Mouse (Mus musculus) midbrain, embryonic 16.5 days (tissue): ENCODE results near the gene Dclk1. TPM values are rescaled to one million over a fixed set of nuclear protein-coding genes. Genes with fewer than 3 reads are reported as not detected.

ENCODE experiments used
- ATAC-seq: fragments of 200-750 bp; cut with Nextera tagmentation; 2 replicates; pipeline ENCODE4 v1.8.0; 2017; ENCODE audit warnings: moderate TSS enrichment
- H3K27ac ChIP-seq: fragments of 300-500 bp; sonication (generic); 2 replicates; pipeline ENCODE4 v1.5.1; 2014; ENCODE audit warnings: mild to moderate bottlenecking, low read length, mixed read lengths
- H3K27me3 ChIP-seq: fragments of 300-500 bp; sonication (generic); 2 replicates; pipeline ENCODE4 v1.6.1; 2014; ENCODE audit warnings: low read depth, low read length, mixed read lengths; ENCODE audit not compliant: control insufficient read depth, insufficient read depth
- H3K36me3 ChIP-seq: fragments of 300-500 bp; sonication (generic); 2 replicates; pipeline ENCODE4 v1.6.1; 2014; ENCODE audit warnings: mild to moderate bottlenecking, low read length, moderate library complexity, mixed read lengths; ENCODE audit not compliant: control insufficient read depth, insufficient read depth
- H3K4me1 ChIP-seq: fragments of 300-500 bp; sonication (generic); 2 replicates; pipeline ENCODE4 v1.6.1; 2014; ENCODE audit warnings: mild to moderate bottlenecking, low read length, mixed read lengths; ENCODE audit not compliant: control insufficient read depth, insufficient read depth
- H3K4me2 ChIP-seq: fragments of 300-500 bp; sonication (generic); 2 replicates; pipeline ENCODE4 v1.6.1; 2014; ENCODE audit warnings: mild to moderate bottlenecking, low read length, mixed read lengths
- H3K4me3 ChIP-seq: fragments of 300-500 bp; sonication (generic); 2 replicates; pipeline ENCODE4 v1.5.1; 2014; ENCODE audit warnings: low read depth, mild to moderate bottlenecking, low read length, moderate library complexity, mixed read lengths
- H3K9ac ChIP-seq: fragments of 300-500 bp; sonication (generic); 2 replicates; pipeline ENCODE4 v1.6.1; 2014; ENCODE audit warnings: low read depth, low read length, mixed read lengths
- H3K9me3 ChIP-seq: fragments of 300-500 bp; sonication (generic); replicated peaks from 2 replicates; pipeline ENCODE4 v1.6.1; 2014; ENCODE audit warnings: mild to moderate bottlenecking, low read length, mixed read lengths; ENCODE audit not compliant: control insufficient read depth, poor library complexity, severe bottlenecking
- WGBS: fragments of 180-500 bp; shearing (Covaris S2); extraction: QIAGEN DNeasy Blood & Tissue Kit; methylation state at CpG from one replicate; pipeline ENCODE4 v1.1.7; 2014; 5-methylcytosine and 5-hydroxymethylcytosine counted together
- polyA plus RNA-seq: library from polyadenylated mRNA; unstranded; fragments of >200 nt; fragmentation: Nextera tagmentation; extraction: Ambion mirVana; gene quantifications from 2 replicates; pipeline ENCODE4 v1.2.1, GENCODE M21; 2015

Gene Dclk1
- polyA plus RNA-seq, 1 experiment from 2014 or later: 293 TPM

- Histone ChIP-seq H3K9me3 (no peaks in the 10 kb centered on the region), H3K36me3 (no peaks in the 10 kb centered on the region; the same call in 1 of the 2 replicates), H3K4me3 (no peak overlapping the region), H3K27me3 (no peaks in the 10 kb centered on the region), H3K27ac (no peak overlapping the region), H3K4me2 (no peak overlapping the region), H3K4me1 (peaks cover 19% of the 10 kb centered on the region), H3K9ac (no peak overlapping the region)
- no peak for ATAC-seq
- WGBS: 94% methylated on average over 6 of the region's 6 CpGs
These were observed 136.4 kb downstream of the Dclk1 start for GRCm38 (mm10) chr3:55378591-55378990.

DNA sequence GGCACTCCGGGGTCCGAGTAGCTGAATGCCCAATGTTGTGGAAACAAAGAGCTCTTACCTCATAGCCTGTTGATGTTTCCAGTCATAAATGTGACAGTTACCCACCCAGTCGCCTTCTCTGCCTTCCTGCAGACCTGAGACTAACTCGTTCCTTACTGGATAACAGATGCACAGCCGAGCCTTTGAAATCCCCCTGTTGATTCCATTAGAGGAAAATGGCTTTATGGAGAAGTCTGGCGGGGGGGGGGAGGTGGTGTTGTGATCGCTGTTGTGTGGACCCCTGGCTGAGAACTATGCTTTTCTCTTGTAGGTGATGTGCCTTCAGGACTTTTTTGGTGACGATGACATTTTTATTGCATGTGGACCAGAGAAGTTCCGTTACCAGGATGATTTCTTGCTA, 138.3 kb downstream of the Dclk1 start:
- no peak overlapping the region for H3K9ac ChIP-seq
- ATAC-seq: no peak
- H3K27ac ChIP-seq: no peak overlapping the region
- 53% methylated on average over 9 of the region's 9 CpGs for WGBS
- H3K4me3 ChIP-seq: no peak overlapping the region
- H3K4me2 ChIP-seq: no peak overlapping the region
- H3K36me3 ChIP-seq: no peaks in the 10 kb centered on the region; the same call in 1 of the 2 replicates
- no peaks in the 10 kb centered on the region for H3K27me3 ChIP-seq
- no peaks in the 10 kb centered on the region for H3K9me3 ChIP-seq
- peaks cover 2% of the 10 kb centered on the region for H3K4me1 ChIP-seq

GRCm38 (mm10) chr3:55392605-55393004, 150.4 kb downstream of the Dclk1 start:
- 81% methylated on average over 3 of the region's 3 CpGs for WGBS
- H3K36me3 ChIP-seq: no peaks in the 10 kb centered on the region
- no peak overlapping the region for H3K4me3 ChIP-seq
- H3K27me3 ChIP-seq: no peaks in the 10 kb centered on the region
- H3K4me1 ChIP-seq: peaks cover 8% of the 10 kb centered on the region
- H3K4me2 ChIP-seq: no peak overlapping the region
- H3K9me3 ChIP-seq: no peaks in the 10 kb centered on the region
- no peak overlapping the region for H3K9ac ChIP-seq
- no peak overlapping the region for H3K27ac ChIP-seq
- no peak for ATAC-seq

GRCm38 (mm10) chr3:55393549-55393948, 151.4 kb downstream of the Dclk1 start:
- H3K4me3 ChIP-seq: no peak overlapping the region
- H3K4me1 ChIP-seq: peaks cover 17% of the 10 kb centered on the region
- H3K4me2 ChIP-seq: no peak overlapping the region
- no peaks in the 10 kb centered on the region for H3K36me3 ChIP-seq
- WGBS: 88% methylated on average over 3 of the region's 3 CpGs
- no peak overlapping the region for H3K9ac ChIP-seq
- no peak for ATAC-seq
- H3K27me3 ChIP-seq: no peaks in the 10 kb centered on the region
- no peak overlapping the region for H3K27ac ChIP-seq
- no peaks in the 10 kb centered on the region for H3K9me3 ChIP-seq

DNA sequence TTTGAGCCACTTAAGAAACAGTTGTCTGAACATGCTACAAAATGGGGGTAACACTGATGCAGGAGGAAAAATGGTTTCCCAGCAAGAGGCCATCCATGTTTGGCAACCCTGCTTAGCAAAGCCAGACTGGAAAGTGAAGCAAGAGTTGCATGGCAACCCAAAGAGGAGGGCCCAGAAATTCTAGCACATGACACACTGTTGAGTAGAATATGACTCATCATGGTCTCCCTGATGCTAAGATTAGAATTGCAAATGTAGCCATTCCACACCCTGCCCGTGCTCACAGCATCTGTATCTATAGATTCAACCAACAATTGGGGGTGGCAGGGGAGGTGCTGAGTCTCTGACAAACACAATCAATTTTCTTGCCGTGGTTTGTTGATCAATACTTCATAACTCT, 154.6 kb downstream of the Dclk1 start:
- no peak overlapping the region for H3K4me2 ChIP-seq
- no peak for ATAC-seq
- H3K4me1 ChIP-seq: peaks cover 17% of the 10 kb centered on the region
- no peaks in the 10 kb centered on the region for H3K36me3 ChIP-seq
- 35% methylated on average over 2 of the region's 2 CpGs for WGBS
- H3K4me3 ChIP-seq: no peak overlapping the region
- H3K27ac ChIP-seq: peak overlapping the region; percentile 43; the same call in 1 of the 2 replicates
- no peak overlapping the region for H3K9ac ChIP-seq
- H3K9me3 ChIP-seq: no peaks in the 10 kb centered on the region
- no peaks in the 10 kb centered on the region for H3K27me3 ChIP-seq

DNA sequence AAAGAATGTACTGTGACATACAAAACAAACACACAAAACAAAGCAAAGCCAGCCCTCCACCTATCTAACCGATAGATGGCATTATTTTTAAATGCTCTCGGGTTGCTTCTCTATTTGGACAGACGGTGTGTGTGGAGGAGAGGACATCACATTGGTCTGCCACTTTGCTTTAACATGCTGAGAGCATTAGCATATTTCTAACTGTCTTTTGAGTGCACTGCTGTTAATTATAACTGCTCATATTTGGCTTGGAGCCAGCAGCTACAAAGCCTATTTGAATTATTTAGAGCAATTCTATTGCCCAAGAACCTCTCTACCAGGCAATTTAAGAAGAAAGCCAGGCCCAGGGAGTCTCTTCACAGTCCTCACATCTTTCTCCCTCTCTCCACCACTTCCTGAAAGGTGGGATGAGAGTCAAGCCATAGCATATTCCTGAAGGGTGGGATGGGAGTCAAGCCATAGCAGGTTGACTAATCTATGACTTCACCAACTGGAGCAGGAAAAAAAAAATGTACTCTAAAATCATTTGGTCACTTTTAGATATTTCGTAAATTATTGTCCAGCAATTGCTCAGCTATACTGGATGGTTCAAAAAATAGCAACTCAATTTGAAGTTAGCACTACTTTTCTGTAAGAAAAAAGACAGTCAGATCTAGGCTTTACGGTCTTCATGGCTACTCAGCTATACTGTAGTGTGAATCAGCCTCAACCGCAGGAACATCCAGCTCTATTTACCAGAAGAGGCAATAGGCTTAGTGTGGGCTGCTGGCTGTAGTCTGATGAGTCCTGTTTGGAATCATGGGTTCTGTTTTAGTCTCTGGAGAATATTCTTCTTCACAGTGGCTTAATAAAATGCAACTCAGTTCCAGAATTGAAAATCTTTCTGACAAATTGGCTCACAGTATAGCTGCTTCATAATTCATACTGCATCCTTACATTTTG, 155.9 kb downstream of the Dclk1 start:
- 67% methylated on average over 6 of the region's 6 CpGs for WGBS
- Histone ChIP-seq H3K4me1 (peaks cover 17% of the 10 kb centered on the region), H3K36me3 (no peaks in the 10 kb centered on the region)

GRCm38 (mm10) chr3:55401236-55401635, 159.1 kb downstream of the Dclk1 start:
- no peaks in the 10 kb centered on the region for H3K36me3 ChIP-seq
- no peaks in the 10 kb centered on the region for H3K9me3 ChIP-seq
- 90% methylated on average over 1 of the region's 1 CpGs for WGBS
- no peak overlapping the region for H3K9ac ChIP-seq
- no peak overlapping the region for H3K4me2 ChIP-seq
- no peak overlapping the region for H3K4me3 ChIP-seq
- no peak for ATAC-seq
- H3K27ac ChIP-seq: no peak overlapping the region
- no peaks in the 10 kb centered on the region for H3K27me3 ChIP-seq
- H3K4me1 ChIP-seq: peaks cover 17% of the 10 kb centered on the region

More for the DNA sequence above, 155.9 kb downstream of the Dclk1 start:
- no peak overlapping the region for H3K4me3 ChIP-seq
- H3K9ac ChIP-seq: no peak overlapping the region
- H3K9me3 ChIP-seq: no peaks in the 10 kb centered on the region
- H3K4me2 ChIP-seq: no peak overlapping the region
- peak overlapping the region; percentile 53 for H3K27ac ChIP-seq
- ATAC-seq: peak; percentile 77
- no peaks in the 10 kb centered on the region for H3K27me3 ChIP-seq

GRCm38 (mm10) chr3:55404751-55405150, 162.6 kb downstream of the Dclk1 start:
- Histone ChIP-seq H3K9ac (no peak overlapping the region), H3K4me2 (no peak overlapping the region), H3K4me3 (no peak overlapping the region), H3K27ac (no peak overlapping the region), H3K27me3 (no peaks in the 10 kb centered on the region), H3K36me3 (no peaks in the 10 kb centered on the region), H3K4me1 (no peaks in the 10 kb centered on the region), H3K9me3 (no peaks in the 10 kb centered on the region)
- ATAC-seq: no peak
- WGBS: 95% methylated on average over 7 of the region's 7 CpGs

DNA sequence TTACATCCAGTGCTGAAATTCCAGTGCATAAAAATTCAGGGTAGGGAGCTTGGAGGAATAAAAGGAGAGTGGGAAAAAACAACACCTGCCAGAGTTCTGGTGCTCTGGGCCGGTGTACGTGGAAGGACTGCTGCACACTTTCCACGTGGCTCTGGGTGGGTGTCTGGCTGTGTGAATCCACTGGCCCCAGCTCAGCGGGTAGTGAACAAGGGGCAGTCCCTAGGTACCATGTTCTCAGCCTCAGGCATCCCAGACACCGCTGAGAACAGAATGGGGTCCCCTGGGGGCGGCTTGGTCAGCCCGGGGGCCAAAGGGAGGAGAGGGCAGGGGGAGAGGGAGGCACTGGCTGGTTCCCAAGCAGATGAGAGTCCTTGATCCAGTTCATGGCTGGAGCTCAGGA, 164.5 kb downstream of the Dclk1 start:
- 72% methylated on average over 7 of the region's 7 CpGs for WGBS
- Histone ChIP-seq H3K9me3 (no peaks in the 10 kb centered on the region), H3K36me3 (no peaks in the 10 kb centered on the region), H3K27ac (no peak overlapping the region), H3K4me2 (no peak overlapping the region), H3K27me3 (no peaks in the 10 kb centered on the region), H3K9ac (no peak overlapping the region), H3K4me3 (no peak overlapping the region), H3K4me1 (no peaks in the 10 kb centered on the region)
- no peak for ATAC-seq
